Mouse (Mus musculus) stomach, postnatal 0 days (tissue): ENCODE data around the gene Ssc5d. TPM values are rescaled to one million over a fixed set of nuclear protein-coding genes. Genes with fewer than 3 reads are reported as not detected.

Source experiments
- ATAC-seq: fragments of 200-750 bp; cut with Nextera tagmentation; 2 replicates; pipeline ENCODE4 v1.8.0; 2017; ENCODE audit not compliant: low FRiP score, low TSS enrichment
- DNase-seq: peaks from one replicate; pipeline ENCODE4 v3.0.0-alpha.2; 2016; ENCODE audit warnings: low spot score
- H3K27ac ChIP-seq: fragments of 300-500 bp; sonication (generic); replicated peaks from 2 replicates; pipeline ENCODE4 v1.5.1; 2014; ENCODE audit warnings: mild to moderate bottlenecking, control low read depth
- H3K27me3 ChIP-seq: fragments of 300-500 bp; sonication (generic); 2 replicates; pipeline ENCODE4 v1.6.1; 2014; ENCODE audit warnings: low read length; ENCODE audit not compliant: control insufficient read depth, insufficient read depth
- H3K36me3 ChIP-seq: fragments of 300-500 bp; sonication (generic); 2 replicates; pipeline ENCODE4 v1.6.1; 2014; ENCODE audit warnings: low read length, mixed read lengths; ENCODE audit not compliant: control insufficient read depth, insufficient read depth
- H3K4me1 ChIP-seq: fragments of 300-500 bp; sonication (generic); replicated peaks from 2 replicates; pipeline ENCODE4 v1.6.1; 2014; ENCODE audit warnings: antibody characterized with exemption; ENCODE audit not compliant: control insufficient read depth, insufficient read depth
- H3K4me2 ChIP-seq: fragments of 300-500 bp; sonication (generic); replicated peaks from 2 replicates; pipeline ENCODE4 v1.6.1; 2014; ENCODE audit warnings: low read depth, mild to moderate bottlenecking, control low read depth, moderate library complexity
- H3K4me3 ChIP-seq: fragments of 300-500 bp; sonication (generic); 2 replicates; pipeline ENCODE4 v1.5.1; 2014; ENCODE audit warnings: low read depth, low read length, control low read depth
- H3K9ac ChIP-seq: fragments of 300-500 bp; sonication (generic); 2 replicates; pipeline ENCODE4 v1.6.1; 2014; ENCODE audit warnings: mild to moderate bottlenecking, low read length, control low read depth, mixed read lengths
- H3K9me3 ChIP-seq: fragments of 300-500 bp; sonication (generic); 2 replicates; pipeline ENCODE4 v1.6.1; 2016; ENCODE audit warnings: low read length; ENCODE audit not compliant: control insufficient read depth
- CTCF ChIP-seq: IDR thresholded peaks from 2 replicates; pipeline ENCODE4 v1.5.1; 2016; ENCODE audit warnings: antibody characterized with exemption, low read depth, mild to moderate bottlenecking, moderate library complexity
- EP300 ChIP-seq: optimal IDR thresholded peaks from 2 replicates; pipeline ENCODE3; 2016; ENCODE audit warnings: antibody characterized with exemption
- WGBS: fragments of 180-500 bp; shearing (Covaris S2); extraction: QIAGEN DNeasy Blood & Tissue Kit; methylation state at CpG from one replicate; pipeline ENCODE4 v1.1.7; 2014; 5-methylcytosine and 5-hydroxymethylcytosine counted together
- polyA plus RNA-seq: library from polyadenylated mRNA; unstranded; fragments of >200 nt; fragmentation: Nextera tagmentation; extraction: Ambion mirVana; gene quantifications from 2 replicates; pipeline ENCODE4 v1.2.1, GENCODE M21; 2015

The Ssc5d gene
- polyA plus RNA-seq, 1 experiment from 2014 or later = 1.3 TPM

GRCm38 (mm10) chr7:4972321-4973047 is 46.9 kb downstream of the Ssc5d start:
- no peak overlapping the region for H3K4me2 ChIP-seq
- no peak overlapping the region for H3K9ac ChIP-seq
- no peak overlapping the region for H3K4me3 ChIP-seq
- TF ChIP-seq CTCF (no peak), EP300 (no peak)
- no peak overlapping the region for H3K27ac ChIP-seq
- no peaks in the 10 kb centered on the region for H3K4me1 ChIP-seq
- WGBS = 63% methylated on average over 18 of the region's 18 CpGs
- no peaks in the 10 kb centered on the region for H3K9me3 ChIP-seq
- no peaks in the 10 kb centered on the region for H3K27me3 ChIP-seq
- no peaks in the 10 kb centered on the region for H3K36me3 ChIP-seq
- DNase-seq (peak; percentile 32), ATAC-seq (peak; percentile 65; the same call in 1 of the 2 replicates)

GRCm38 (mm10) chr7:4975455-4975854 is 49.9 kb downstream of the Ssc5d start:
- TF ChIP-seq EP300 = no peak
- no peak for TF ChIP-seq CTCF
- 47% methylated on average over 4 of the region's 4 CpGs for WGBS
- H3K27ac ChIP-seq = no peak overlapping the region
- no peaks in the 10 kb centered on the region for H3K27me3 ChIP-seq
- H3K4me2 ChIP-seq = no peak overlapping the region
- no peaks in the 10 kb centered on the region for H3K36me3 ChIP-seq
- no peak overlapping the region for H3K4me3 ChIP-seq
- DNase-seq (no peak), ATAC-seq (0 out of 2 replicates have a peak, but pooled peaks have one; percentile 46)
- H3K4me1 ChIP-seq = no peaks in the 10 kb centered on the region
- H3K9me3 ChIP-seq = no peaks in the 10 kb centered on the region
- no peak overlapping the region for H3K9ac ChIP-seq

GRCm38 (mm10) chr7:4976832-4977231 is 51.2 kb downstream of the Ssc5d start:
- WGBS = 90% methylated on average over 7 of the region's 7 CpGs
- no peak for DNase-seq
- H3K9me3 ChIP-seq = no peaks in the 10 kb centered on the region

GRCm38 (mm10) chr7:4988250-4988649 is 62.7 kb downstream of the Ssc5d start:
- H3K27me3 ChIP-seq = no peaks in the 10 kb centered on the region
- peaks cover 5% of the 10 kb centered on the region; the same call in 1 of the 2 replicates for H3K36me3 ChIP-seq
- TF ChIP-seq EP300 (no peak), CTCF (no peak)
- DNase-seq = no peak
- no peak for ATAC-seq
- H3K4me2 ChIP-seq = no peak overlapping the region
- no peak overlapping the region for H3K9ac ChIP-seq
- H3K9me3 ChIP-seq = no peaks in the 10 kb centered on the region
- 28% methylated on average over 2 of the region's 2 CpGs for WGBS
- H3K27ac ChIP-seq = no peak overlapping the region
- no peak overlapping the region for H3K4me3 ChIP-seq
- no peaks in the 10 kb centered on the region for H3K4me1 ChIP-seq

More at GRCm38 (mm10) chr7:4976832-4977231, 51.2 kb downstream of the Ssc5d start:
- Histone ChIP-seq H3K27ac (no peak overlapping the region), H3K36me3 (no peaks in the 10 kb centered on the region), H3K4me3 (no peak overlapping the region), H3K4me2 (no peak overlapping the region), H3K9ac (no peak overlapping the region), H3K27me3 (no peaks in the 10 kb centered on the region), H3K4me1 (no peaks in the 10 kb centered on the region)
- ATAC-seq = no peak
- TF ChIP-seq CTCF = peak; percentile 34
- no peak for TF ChIP-seq EP300

GRCm38 (mm10) chr7:4993347-4993998 is 67.9 kb downstream of the Ssc5d start:
- H3K27ac ChIP-seq = no peak overlapping the region
- 0 out of 2 replicates have a peak, but pooled peaks cover 4% of the 10 kb centered on the region for H3K4me1 ChIP-seq
- no peak overlapping the region for H3K4me3 ChIP-seq
- H3K36me3 ChIP-seq = peaks cover 7% of the 10 kb centered on the region; the same call in 1 of the 2 replicates
- DNase-seq = no peak
- ATAC-seq = no peak
- no peak overlapping the region for H3K4me2 ChIP-seq
- H3K9ac ChIP-seq = no peak overlapping the region
- no peaks in the 10 kb centered on the region for H3K9me3 ChIP-seq
- TF ChIP-seq CTCF (no peak), EP300 (no peak)
- WGBS = 66% methylated on average over 47 of the region's 55 CpGs
- no peaks in the 10 kb centered on the region for H3K27me3 ChIP-seq
